Mouse (Mus musculus): ENCODE data around the gene Bmp8a.

GRCm38 (mm10) chr4:123280117-123280516 is 62.9 kb downstream of the Bmp8a start:
- TF ChIP-seq CTCF (IDR thresholded peaks at IDR 0.05; ENCODE audit: borderline replicate concordance, insufficient read depth, low read length) (no peak), POLR2A (IDR thresholded peaks at IDR 0.05; ENCODE audit: low read depth, low read length) (no peak)
